Comparison of ENCODE assay signal across 20 mouse cellular contexts in genomic region chr2:173594313-173595063, GRCm38 (mm10). TPM values are rescaled to one million over a fixed set of nuclear protein-coding genes. Genes with fewer than 3 reads are reported as not detected.
DNase-seq lines count a peak whose midpoint lies in the region; ATAC-seq and TF ChIP-seq lines count a peak whose summit lies in the region.
"Had no signal": no experiment of that assay in that cellular context is flagged by ENCODE, and none has a peak within 500 bp of the region (broad histone marks: within the 10 kb centered on the region; RNA-seq: fewer than 3 reads in every experiment).

No protein-coding gene starts in this region.

- TF ChIP-seq POLR2A in brain, embryonic 14.5 days (IDR thresholded peaks at IDR 0.05; ENCODE audit: borderline replicate concordance, extremely low read depth, insufficient read depth, insufficient read length, poor library complexity, severe bottlenecking), result no peak

- no peaks in the 10 kb centered on the region for H3K4me1 ChIP-seq in intestine, embryonic 15.5 days (replicated peaks)
- no peaks in the 10 kb centered on the region for H3K4me1 ChIP-seq in intestine, postnatal 0 days (replicated peaks; ENCODE audit: control insufficient read depth, insufficient read depth, low read length)
- H3K4me1 ChIP-seq in intestine, embryonic 16.5 days (ENCODE audit: control insufficient read depth, insufficient read depth, low read length), result no peaks in the 10 kb centered on the region
- H3K4me1 ChIP-seq: limb, embryonic 15.5 days had no signal

- H3K27me3 ChIP-seq in intestine, embryonic 15.5 days (replicated peaks), result no peaks in the 10 kb centered on the region
- H3K27me3 ChIP-seq in intestine, postnatal 0 days (replicated peaks; ENCODE audit: control insufficient read depth, insufficient read depth, low read length), result no peaks in the 10 kb centered on the region
- no peaks in the 10 kb centered on the region for H3K27me3 ChIP-seq in intestine, embryonic 16.5 days (replicated peaks; ENCODE audit: control insufficient read depth, insufficient read depth, low read length)
- H3K27me3 ChIP-seq: limb, embryonic 15.5 days had no signal

- no peak overlapping the region for H3K4me3 ChIP-seq in intestine, embryonic 15.5 days (replicated peaks)
- H3K4me3 ChIP-seq in intestine, postnatal 0 days (ENCODE audit: low read depth, low read length), result no peak overlapping the region
- no peak overlapping the region for H3K4me3 ChIP-seq in intestine, embryonic 16.5 days (ENCODE audit: low read length)
- H3K4me3 ChIP-seq: layer of hippocampus, adult 2 months; left cerebral cortex, adult 2 months; limb, embryonic 15.5 days had no signal

- no peaks in the 10 kb centered on the region for H3K9me3 ChIP-seq in intestine, embryonic 15.5 days
- no peaks in the 10 kb centered on the region for H3K9me3 ChIP-seq in intestine, postnatal 0 days (ENCODE audit: control insufficient read depth)
- H3K9me3 ChIP-seq in intestine, embryonic 16.5 days (ENCODE audit: control insufficient read depth, low read length), result no peaks in the 10 kb centered on the region
- H3K9me3 ChIP-seq: limb, embryonic 15.5 days had no signal

- DNase-seq in ovary, adult 18-20 months (ENCODE audit: low spot score), result peak; percentile 41
- no peak for DNase-seq in ovary, postnatal 36 days (ENCODE audit: low spot score)
- peak; percentile 15 for DNase-seq in brain, embryonic 14.5 days (ENCODE audit: low read depth)
- no peak for DNase-seq in retina, embryonic 14.5 days (ENCODE audit: low spot score)
- DNase-seq: cerebellum, adult 11 months; cerebellum, postnatal 25 days; gastrocnemius, postnatal 25 days; heart, postnatal 36 days; right cerebral cortex, postnatal 25 days had no signal

- no peak for TF ChIP-seq CTCF in intestine, postnatal 0 days (IDR thresholded peaks at IDR 0.05; ENCODE audit: low read depth)
- no peak for TF ChIP-seq CTCF in brain, embryonic 14.5 days (IDR thresholded peaks at IDR 0.05; ENCODE audit: borderline replicate concordance, extremely low read depth, insufficient read depth, insufficient read length)

- H3K27ac ChIP-seq in intestine, embryonic 15.5 days, result no peak overlapping the region
- H3K27ac ChIP-seq in intestine, postnatal 0 days (ENCODE audit: low read depth, low read length), result no peak overlapping the region
- H3K27ac ChIP-seq in intestine, embryonic 16.5 days (ENCODE audit: low read length), result no peak overlapping the region
- H3K27ac ChIP-seq: layer of hippocampus, adult 2 months; left cerebral cortex, adult 2 months; limb, embryonic 15.5 days had no signal

- H3K9ac ChIP-seq in intestine, embryonic 15.5 days, result no peak overlapping the region
- no peak overlapping the region for H3K9ac ChIP-seq in intestine, postnatal 0 days (ENCODE audit: low read depth, low read length)
- no peak overlapping the region for H3K9ac ChIP-seq in intestine, embryonic 16.5 days (ENCODE audit: low read depth, low read length)
- H3K9ac ChIP-seq: limb, embryonic 15.5 days; lung, embryonic 14.5 days had no signal

- no peak overlapping the region for H3K4me2 ChIP-seq in intestine, embryonic 15.5 days (replicated peaks)
- no peak overlapping the region for H3K4me2 ChIP-seq in intestine, postnatal 0 days (replicated peaks; ENCODE audit: low read depth)
- H3K4me2 ChIP-seq in intestine, embryonic 16.5 days (ENCODE audit: low read depth, low read length), result no peak overlapping the region
- H3K4me2 ChIP-seq: heart, embryonic 11.5 days; limb, embryonic 15.5 days; lung, embryonic 14.5 days had no signal

- 71% methylated on average over 11 of the region's 11 CpGs for WGBS in intestine, embryonic 15.5 days
- 77% methylated on average over 11 of the region's 11 CpGs for WGBS in intestine, postnatal 0 days
- 76% methylated on average over 11 of the region's 11 CpGs for WGBS in intestine, embryonic 16.5 days

- ATAC-seq in intestine, embryonic 15.5 days, result peak; percentile 60
- no peak for ATAC-seq in intestine, postnatal 0 days
- ATAC-seq in intestine, embryonic 16.5 days, result peak; percentile 54

- H3K36me3 ChIP-seq in intestine, embryonic 15.5 days, result 0 out of 2 replicates have a peak, but pooled peaks cover under 1% of the 10 kb centered on the region
- H3K36me3 ChIP-seq in intestine, postnatal 0 days (ENCODE audit: control insufficient read depth, insufficient read depth), result peaks cover 4% of the 10 kb centered on the region; the same call in 1 of the 2 replicates
- no peaks in the 10 kb centered on the region for H3K36me3 ChIP-seq in intestine, embryonic 16.5 days (ENCODE audit: control insufficient read depth, insufficient read depth, low read length)

RNA-seq across cellular contexts. Expression of gene Ankrd60, which starts 16.3 kb away (rescaled TPM):
- not detected in 2 replicates for polyA plus RNA-seq in intestine, embryonic 15.5 days (2015; fragmentation: Nextera tagmentation; extraction: Ambion mirVana)
- polyA plus RNA-seq in intestine, postnatal 0 days (2015; fragmentation: Nextera tagmentation; extraction: Ambion mirVana), result not detected in 2 replicates
- not detected in 2 replicates for polyA plus RNA-seq in brain, embryonic 14.5 days (2012; rRNA removed)
- polyA plus RNA-seq in intestine, embryonic 16.5 days (2015; fragmentation: Nextera tagmentation; extraction: Ambion mirVana), result not detected in 2 replicates
- polyA plus RNA-seq: frontal cortex, adult 2 months; heart, embryonic 11.5 days; inflammation-experienced regulatory T-cells, adult 6 months; kidney, embryonic 16.5 days; limb, embryonic 15.5 days; lung, embryonic 14.5 days had no signal

Comparison
In these comparisons a context has a peak if more than half of its experiments do, and no peak if none do; other contexts are left out.
1. DNase-seq: peak in ovary, adult 18-20 months (single experiment) and brain, embryonic 14.5 days (single experiment); none in ovary, postnatal 36 days (single experiment) and retina, embryonic 14.5 days (single experiment).